In the genomic region with DNA sequence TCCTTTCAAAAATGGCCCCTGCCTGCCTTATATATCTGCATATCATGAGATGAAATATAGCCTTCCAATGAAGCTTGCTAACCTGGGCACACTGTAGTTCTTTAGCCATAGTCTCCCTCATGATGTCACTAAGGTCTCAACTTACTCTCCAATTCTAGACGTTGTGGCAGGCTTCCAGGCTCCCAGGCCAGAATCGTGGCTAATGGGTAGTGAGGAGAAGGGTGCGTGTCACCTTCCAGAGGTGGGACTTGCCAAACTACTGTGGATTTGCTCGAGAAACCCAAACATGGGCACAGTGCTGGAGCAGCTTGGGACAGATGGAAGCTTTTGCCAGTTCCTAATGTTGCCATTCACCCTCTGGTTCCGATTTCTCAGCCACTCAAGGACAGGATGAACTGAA, we compare ENCODE assay signal across 22 mouse cellular contexts.
DNase-seq lines count a peak whose midpoint lies in the region; TF ChIP-seq lines count a peak whose summit lies in the region.
"Had no signal": no experiment of that assay in that cellular context is flagged by ENCODE, and none has a peak within 500 bp of the region (broad histone marks: within the 10 kb centered on the region; RNA-seq: fewer than 3 reads in every experiment).

No protein-coding gene starts in this region.

- no peak overlapping the region for H3K27ac ChIP-seq in gastrocnemius, adult 2 months
- H3K27ac ChIP-seq in heart, embryonic 10.5 days, result peak overlapping the region; percentile 12; the same call in 1 of the 2 replicates
- H3K27ac ChIP-seq: embryonic facial prominence, embryonic 10.5 days; embryonic facial prominence, embryonic 12.5 days; forebrain, embryonic 13.5 days; forebrain, embryonic 15.5 days had no signal

- intact Hi-C loops in gastrocnemius, adult 2 months (cut with DNase I), result no loop called here

- H3K4me1 ChIP-seq in heart, embryonic 10.5 days, result peaks cover 55% of the 10 kb centered on the region
- H3K4me1 ChIP-seq: forebrain, embryonic 15.5 days had no signal

- 60% methylated on average over 5 of the region's 5 CpGs for WGBS in heart, embryonic 10.5 days

- DNase-seq in gastrocnemius, adult 2 months, result peak; percentile 33
- DNase-seq in gastrocnemius, postnatal 25 days, result no peak
- no peak for DNase-seq in heart, embryonic 10.5 days (ENCODE audit: low spot score)
- no peak for DNase-seq in heart, postnatal 4 days
- peak; percentile 37 for DNase-seq in testis, postnatal 14 days (ENCODE audit: low spot score)
- DNase-seq in retina, postnatal 1 day, result no peak
- DNase-seq: adrenal gland, adult 2 months; adrenal gland, postnatal 10 days; adrenal gland, postnatal 25 days; B cell, adult 2 months; cerebellum, adult 11-12 months; cerebellum, adult 2 months; cerebellum, adult 9-10 months; cerebellum, postnatal 10 days; cerebellum, postnatal 25 days; forebrain, postnatal 0 days had no signal

- no peaks in the 10 kb centered on the region for H3K9me3 ChIP-seq in heart, embryonic 10.5 days
- H3K9me3 ChIP-seq: embryonic facial prominence, embryonic 10.5 days; embryonic facial prominence, embryonic 12.5 days; forebrain, embryonic 13.5 days; forebrain, embryonic 15.5 days; G1E had no signal

- no peak for TF ChIP-seq CTCF in gastrocnemius, adult 2 months (IDR thresholded peaks at IDR 0.05)

- H3K36me3 ChIP-seq in heart, embryonic 10.5 days, result no peaks in the 10 kb centered on the region
- H3K36me3 ChIP-seq: embryonic facial prominence, embryonic 10.5 days; embryonic facial prominence, embryonic 12.5 days; forebrain, embryonic 15.5 days; G1E had no signal

- no peak overlapping the region for H3K4me3 ChIP-seq in gastrocnemius, adult 2 months
- H3K4me3 ChIP-seq in heart, embryonic 10.5 days, result no peak overlapping the region
- H3K4me3 ChIP-seq: embryonic facial prominence, embryonic 10.5 days; embryonic facial prominence, embryonic 12.5 days; forebrain, embryonic 13.5 days; forebrain, embryonic 15.5 days had no signal

- no peaks in the 10 kb centered on the region for H3K27me3 ChIP-seq in heart, embryonic 10.5 days (ENCODE audit: insufficient read depth, poor library complexity, severe bottlenecking)
- H3K27me3 ChIP-seq: CH12.LX; embryonic facial prominence, embryonic 12.5 days; forebrain, embryonic 13.5 days; forebrain, embryonic 15.5 days had no signal

Comparison
In these comparisons a context has a peak if more than half of its experiments do, and no peak if none do; other contexts are left out.
1. DNase-seq: peak in gastrocnemius, adult 2 months (single experiment) and testis, postnatal 14 days (single experiment); none in gastrocnemius, postnatal 25 days (single experiment), heart, embryonic 10.5 days (single experiment), heart, postnatal 4 days (single experiment) and retina, postnatal 1 day (single experiment).